Mouse (Mus musculus) hindbrain, embryonic 16.5 days (tissue): ENCODE measurements around the gene Mcu. TPM values are rescaled to one million over a fixed set of nuclear protein-coding genes. Genes with fewer than 3 reads are reported as not detected.

ENCODE experiments used
- ATAC-seq: fragments of 200-750 bp; cut with Nextera tagmentation; 2 replicates; pipeline ENCODE4 v1.8.0; 2017; ENCODE audit warnings: moderate TSS enrichment, moderate library complexity
- H3K27ac ChIP-seq: fragments of 300-500 bp; sonication (generic); 2 replicates; pipeline ENCODE4 v1.5.1; 2014; ENCODE audit warnings: low read depth, mild to moderate bottlenecking, control low read depth, low read length, moderate library complexity
- H3K27me3 ChIP-seq: fragments of 300-500 bp; sonication (generic); replicated peaks from 2 replicates; pipeline ENCODE4 v1.6.1; 2014; ENCODE audit warnings: low read length; ENCODE audit not compliant: control insufficient read depth, insufficient read depth
- H3K36me3 ChIP-seq: fragments of 300-500 bp; sonication (generic); 2 replicates; pipeline ENCODE4 v1.6.1; 2014; ENCODE audit warnings: mild to moderate bottlenecking, low read length, moderate library complexity, mixed read lengths; ENCODE audit not compliant: control insufficient read depth, insufficient read depth
- H3K4me1 ChIP-seq: fragments of 300-500 bp; sonication (generic); 2 replicates; pipeline ENCODE4 v1.6.1; 2014; ENCODE audit warnings: low read depth, low read length; ENCODE audit not compliant: control insufficient read depth, insufficient read depth
- H3K4me2 ChIP-seq: fragments of 300-500 bp; sonication (generic); 2 replicates; pipeline ENCODE4 v1.6.1; 2014; ENCODE audit warnings: mild to moderate bottlenecking, low read length, control low read depth, moderate library complexity
- H3K4me3 ChIP-seq: fragments of 300-500 bp; sonication (generic); 2 replicates; pipeline ENCODE4 v1.5.1; 2014; ENCODE audit warnings: mild to moderate bottlenecking, low read length, control low read depth, moderate library complexity
- H3K9ac ChIP-seq: fragments of 300-500 bp; sonication (generic); 2 replicates; pipeline ENCODE4 v1.6.1; 2014; ENCODE audit warnings: low read depth, mild to moderate bottlenecking, control low read depth, low read length, moderate library complexity
- H3K9me3 ChIP-seq: fragments of 300-500 bp; sonication (generic); 2 replicates; pipeline ENCODE4 v1.6.1; 2014; ENCODE audit warnings: mild to moderate bottlenecking, low read length, moderate library complexity; ENCODE audit not compliant: control insufficient read depth
- WGBS: fragments of 180-500 bp; shearing (Covaris S2); extraction: QIAGEN DNeasy Blood & Tissue Kit; methylation state at CpG from one replicate; pipeline ENCODE4 v1.1.7; 2014; 5-methylcytosine and 5-hydroxymethylcytosine counted together
- polyA plus RNA-seq: library from polyadenylated mRNA; unstranded; fragments of >200 nt; fragmentation: Nextera tagmentation; extraction: Ambion mirVana; gene quantifications from 2 replicates; pipeline ENCODE4 v1.2.1, GENCODE M21; 2015

Mcu gene
- polyA plus RNA-seq, 1 experiment from 2014 or later, result 35.7 TPM

GRCm38 (mm10) chr10:59638576-59638975 lies 22.1 kb upstream of the Mcu start:
- WGBS, result 81% methylated on average over 6 of the region's 6 CpGs
- no peaks in the 10 kb centered on the region for H3K4me1 ChIP-seq

GRCm38 (mm10) chr10:59637596-59638124 lies 21.2 kb upstream of the Mcu start:
- ATAC-seq, result no peak
- H3K4me2 ChIP-seq, result no peak overlapping the region
- no peak overlapping the region for H3K4me3 ChIP-seq
- no peaks in the 10 kb centered on the region for H3K27me3 ChIP-seq
- no peaks in the 10 kb centered on the region for H3K4me1 ChIP-seq
- WGBS, result 86% methylated on average over 7 of the region's 7 CpGs
- H3K27ac ChIP-seq, result no peak overlapping the region
- no peak overlapping the region for H3K9ac ChIP-seq
- H3K36me3 ChIP-seq, result no peaks in the 10 kb centered on the region
- H3K9me3 ChIP-seq, result no peaks in the 10 kb centered on the region

More at GRCm38 (mm10) chr10:59638576-59638975, 22.1 kb upstream of the Mcu start:
- H3K9ac ChIP-seq, result no peak overlapping the region
- no peaks in the 10 kb centered on the region for H3K36me3 ChIP-seq
- no peak overlapping the region for H3K4me2 ChIP-seq
- H3K9me3 ChIP-seq, result no peaks in the 10 kb centered on the region
- no peak overlapping the region for H3K27ac ChIP-seq
- ATAC-seq, result no peak
- no peak overlapping the region for H3K4me3 ChIP-seq
- H3K27me3 ChIP-seq, result no peaks in the 10 kb centered on the region

GRCm38 (mm10) chr10:59636751-59637533 lies 20.4 kb upstream of the Mcu start:
- no peak overlapping the region for H3K4me2 ChIP-seq
- H3K4me1 ChIP-seq, result no peaks in the 10 kb centered on the region
- no peak overlapping the region for H3K9ac ChIP-seq
- no peaks in the 10 kb centered on the region for H3K27me3 ChIP-seq
- WGBS, result 82% methylated on average over 16 of the region's 16 CpGs
- H3K4me3 ChIP-seq, result no peak overlapping the region
- H3K27ac ChIP-seq, result no peak overlapping the region
- H3K36me3 ChIP-seq, result no peaks in the 10 kb centered on the region
- H3K9me3 ChIP-seq, result no peaks in the 10 kb centered on the region
- no peak for ATAC-seq

GRCm38 (mm10) chr10:59636048-59636447 lies 19.6 kb upstream of the Mcu start:
- no peak for ATAC-seq
- WGBS, result 77% methylated on average over 2 of the region's 2 CpGs
- no peak overlapping the region for H3K27ac ChIP-seq
- H3K4me2 ChIP-seq, result no peak overlapping the region
- H3K4me1 ChIP-seq, result no peaks in the 10 kb centered on the region
- H3K9ac ChIP-seq, result no peak overlapping the region
- H3K27me3 ChIP-seq, result no peaks in the 10 kb centered on the region
- H3K36me3 ChIP-seq, result no peaks in the 10 kb centered on the region
- H3K9me3 ChIP-seq, result no peaks in the 10 kb centered on the region
- no peak overlapping the region for H3K4me3 ChIP-seq

- WGBS, result 84% methylated on average over 4 of the region's 4 CpGs
- Histone ChIP-seq H3K9ac (no peak overlapping the region), H3K4me1 (no peaks in the 10 kb centered on the region), H3K27ac (no peak overlapping the region), H3K27me3 (no peaks in the 10 kb centered on the region), H3K4me3 (no peak overlapping the region), H3K4me2 (no peak overlapping the region), H3K9me3 (no peaks in the 10 kb centered on the region), H3K36me3 (no peaks in the 10 kb centered on the region)
- ATAC-seq, result no peak
Measured at GRCm38 (mm10) chr10:59629506-59629782, 13.0 kb upstream of the Mcu start.

- H3K4me3 ChIP-seq, result no peak overlapping the region
- ATAC-seq, result peak; percentile 83
- H3K27me3 ChIP-seq, result no peaks in the 10 kb centered on the region
- no peaks in the 10 kb centered on the region for H3K36me3 ChIP-seq
- H3K27ac ChIP-seq, result no peak overlapping the region
- 64% methylated on average over 17 of the region's 17 CpGs for WGBS
- H3K4me2 ChIP-seq, result no peak overlapping the region
- no peak overlapping the region for H3K9ac ChIP-seq
- H3K9me3 ChIP-seq, result no peaks in the 10 kb centered on the region
- no peaks in the 10 kb centered on the region for H3K4me1 ChIP-seq
Measured at GRCm38 (mm10) chr10:59628641-59629505, 12.4 kb upstream of the Mcu start.

- no peaks in the 10 kb centered on the region for H3K27me3 ChIP-seq
- no peaks in the 10 kb centered on the region for H3K36me3 ChIP-seq
- 72% methylated on average over 5 of the region's 5 CpGs for WGBS
- no peak for ATAC-seq
- no peak overlapping the region for H3K27ac ChIP-seq
- no peaks in the 10 kb centered on the region for H3K4me1 ChIP-seq
- H3K9me3 ChIP-seq, result no peaks in the 10 kb centered on the region
- H3K4me2 ChIP-seq, result no peak overlapping the region
- H3K4me3 ChIP-seq, result no peak overlapping the region
- no peak overlapping the region for H3K9ac ChIP-seq
Measured at GRCm38 (mm10) chr10:59623496-59623895, 7.0 kb upstream of the Mcu start.

GRCm38 (mm10) chr10:59621355-59621754 lies 4.9 kb upstream of the Mcu start:
- H3K27me3 ChIP-seq, result no peaks in the 10 kb centered on the region
- H3K36me3 ChIP-seq, result no peaks in the 10 kb centered on the region
- no peak overlapping the region for H3K9ac ChIP-seq
- peaks cover 3% of the 10 kb centered on the region; the same call in 1 of the 2 replicates for H3K4me1 ChIP-seq
- no peak overlapping the region for H3K27ac ChIP-seq
- no peak overlapping the region for H3K4me3 ChIP-seq
- H3K9me3 ChIP-seq, result no peaks in the 10 kb centered on the region
- no peak overlapping the region for H3K4me2 ChIP-seq
- no peak for ATAC-seq
- 74% methylated on average over 10 of the region's 10 CpGs for WGBS

GRCm38 (mm10) chr10:59617776-59618175 lies 1.3 kb upstream of the Mcu start:
- 92% methylated on average over 7 of the region's 7 CpGs for WGBS
- Histone ChIP-seq H3K36me3 (no peaks in the 10 kb centered on the region), H3K9me3 (no peaks in the 10 kb centered on the region), H3K4me2 (no peak overlapping the region), H3K4me1 (peaks cover 15% of the 10 kb centered on the region), H3K4me3 (no peak overlapping the region), H3K27ac (no peak overlapping the region), H3K9ac (no peak overlapping the region), H3K27me3 (no peaks in the 10 kb centered on the region)
- ATAC-seq, result no peak
